Mouse (Mus musculus) forebrain, embryonic 12.5 days (tissue): ENCODE results near the gene Anapc16. TPM values are rescaled to one million over a fixed set of nuclear protein-coding genes. Genes with fewer than 3 reads are reported as not detected.

Experiments
- ATAC-seq: fragments of 200-750 bp; cut with Nextera tagmentation; 2 replicates; pipeline ENCODE4 v1.8.0; 2017; ENCODE audit warnings: moderate TSS enrichment; ENCODE audit not compliant: low FRiP score
- H3K27ac ChIP-seq: fragments of 300-500 bp; sonication (generic); 2 replicates; pipeline ENCODE4 v1.5.1; 2016; ENCODE audit warnings: mild to moderate bottlenecking
- H3K27me3 ChIP-seq: fragments of 300-500 bp; sonication (generic); 2 replicates; pipeline ENCODE4 v1.6.1; 2016; ENCODE audit warnings: mild to moderate bottlenecking
- H3K36me3 ChIP-seq: fragments of 300-500 bp; sonication (generic); replicated peaks from 2 replicates; pipeline ENCODE4 v1.6.1; 2016; ENCODE audit warnings: mild to moderate bottlenecking
- H3K4me1 ChIP-seq: fragments of 300-500 bp; sonication (generic); 2 replicates; pipeline ENCODE4 v1.6.1; 2016
- H3K4me2 ChIP-seq: fragments of 300-500 bp; sonication (generic); 2 replicates; pipeline ENCODE4 v1.6.1; 2016; ENCODE audit warnings: mild to moderate bottlenecking, moderate library complexity
- H3K4me3 ChIP-seq: fragments of 300-500 bp; sonication (generic); replicated peaks from 2 replicates; pipeline ENCODE4 v1.5.1; 2016; ENCODE audit warnings: mild to moderate bottlenecking
- H3K9ac ChIP-seq: fragments of 300-500 bp; sonication (generic); 2 replicates; pipeline ENCODE4 v1.6.1; 2016; ENCODE audit warnings: mild to moderate bottlenecking
- H3K9me3 ChIP-seq: fragments of 300-500 bp; sonication (generic); 2 replicates; pipeline ENCODE4 v1.6.1; 2016
- WGBS: fragments of 180-500 bp; shearing (Covaris S2); methylation state at CpG from one replicate; pipeline ENCODE4 v1.1.7; 2016; 5-methylcytosine and 5-hydroxymethylcytosine counted together
- polyA plus RNA-seq: library from polyadenylated mRNA; unstranded; fragments of >200 nt; fragmentation: Nextera tagmentation; extraction: Ambion mirVana; gene quantifications from 2 replicates; pipeline ENCODE4 v1.2.1, GENCODE M21; 2016

Gene Anapc16
- polyA plus RNA-seq, result 100 and 106 TPM in 2 replicates

- Histone ChIP-seq H3K9me3 (no peaks in the 10 kb centered on the region), H3K36me3 (peaks cover 12% of the 10 kb centered on the region), H3K4me1 (peaks cover 21% of the 10 kb centered on the region), H3K27ac (peak within 1 kb of the TSS; percentile 98), H3K9ac (peak within 1 kb of the TSS; percentile 68), H3K4me2 (peak within 1 kb of the TSS; percentile 73), H3K27me3 (no peaks in the 10 kb centered on the region), H3K4me3 (peak within 1 kb of the TSS; percentile 61)
- under 1% methylated on average over 51 of the region's 51 CpGs for WGBS
- ATAC-seq, result peak; percentile 98
Observed at GRCm38 (mm10) chr10:60002673-60003212, at the start of gene Anapc16, which contains the start of gene Ascc1. TSS of gene Anapc16 (minus strand) at chr10:60003135. TSS of gene Ascc1 (plus strand) at chr10:60002805.

GRCm38 (mm10) chr10:60050581-60050980 is 47.6 kb upstream of the Anapc16 start:
- Histone ChIP-seq H3K9ac (no peak overlapping the region), H3K4me1 (peaks cover 8% of the 10 kb centered on the region; the same call in 1 of the 2 replicates), H3K27me3 (no peaks in the 10 kb centered on the region), H3K27ac (no peak overlapping the region), H3K4me3 (no peak overlapping the region), H3K4me2 (no peak overlapping the region), H3K36me3 (no peaks in the 10 kb centered on the region), H3K9me3 (no peaks in the 10 kb centered on the region)
- ATAC-seq, result no peak
- 97% methylated on average over 10 of the region's 10 CpGs for WGBS

GRCm38 (mm10) chr10:60046696-60047095 is 43.8 kb upstream of the Anapc16 start:
- H3K4me1 ChIP-seq, result 0 out of 2 replicates have a peak, but pooled peaks cover 4% of the 10 kb centered on the region
- no peaks in the 10 kb centered on the region for H3K9me3 ChIP-seq
- no peak overlapping the region for H3K9ac ChIP-seq
- H3K4me3 ChIP-seq, result no peak overlapping the region
- H3K36me3 ChIP-seq, result no peaks in the 10 kb centered on the region
- no peak overlapping the region for H3K4me2 ChIP-seq
- no peaks in the 10 kb centered on the region for H3K27me3 ChIP-seq
- H3K27ac ChIP-seq, result no peak overlapping the region
- 19% methylated on average over 5 of the region's 5 CpGs for WGBS
- ATAC-seq, result no peak

- WGBS, result 89% methylated on average over 8 of the region's 8 CpGs
- no peak overlapping the region for H3K9ac ChIP-seq
- H3K9me3 ChIP-seq, result no peaks in the 10 kb centered on the region
- H3K27me3 ChIP-seq, result no peaks in the 10 kb centered on the region
- H3K4me2 ChIP-seq, result no peak overlapping the region
- no peak overlapping the region for H3K27ac ChIP-seq
- no peak overlapping the region for H3K4me3 ChIP-seq
- ATAC-seq, result no peak
- H3K36me3 ChIP-seq, result no peaks in the 10 kb centered on the region
- 0 out of 2 replicates have a peak, but pooled peaks cover 4% of the 10 kb centered on the region for H3K4me1 ChIP-seq
Observed at GRCm38 (mm10) chr10:60042350-60042922, 39.5 kb upstream of the Anapc16 start.

- Histone ChIP-seq H3K9me3 (no peaks in the 10 kb centered on the region), H3K36me3 (no peaks in the 10 kb centered on the region), H3K4me2 (no peak overlapping the region), H3K27ac (no peak overlapping the region), H3K4me1 (peaks cover 14% of the 10 kb centered on the region), H3K4me3 (no peak overlapping the region), H3K27me3 (no peaks in the 10 kb centered on the region), H3K9ac (no peak overlapping the region)
- no peak for ATAC-seq
- 84% methylated on average over 4 of the region's 4 CpGs for WGBS
Observed at GRCm38 (mm10) chr10:60035744-60036143, 32.8 kb upstream of the Anapc16 start.

- Histone ChIP-seq H3K9ac (no peak overlapping the region), H3K4me1 (peaks cover 14% of the 10 kb centered on the region), H3K9me3 (no peaks in the 10 kb centered on the region), H3K4me3 (no peak overlapping the region), H3K4me2 (no peak overlapping the region), H3K27ac (no peak overlapping the region), H3K27me3 (no peaks in the 10 kb centered on the region), H3K36me3 (no peaks in the 10 kb centered on the region)
- 85% methylated on average over 3 of the region's 3 CpGs for WGBS
- ATAC-seq, result no peak
Observed at GRCm38 (mm10) chr10:60034621-60035020, 31.7 kb upstream of the Anapc16 start.

- no peak overlapping the region for H3K9ac ChIP-seq
- no peak for ATAC-seq
- H3K4me3 ChIP-seq, result no peak overlapping the region
- no peaks in the 10 kb centered on the region for H3K27me3 ChIP-seq
- no peak overlapping the region for H3K4me2 ChIP-seq
- no peak overlapping the region for H3K27ac ChIP-seq
- 45% methylated on average over 5 of the region's 5 CpGs for WGBS
- no peaks in the 10 kb centered on the region for H3K9me3 ChIP-seq
- peaks cover 26% of the 10 kb centered on the region for H3K4me1 ChIP-seq
- no peaks in the 10 kb centered on the region for H3K36me3 ChIP-seq
Observed at GRCm38 (mm10) chr10:60033064-60033463, 30.1 kb upstream of the Anapc16 start.

- Histone ChIP-seq H3K4me2 (no peak overlapping the region), H3K4me3 (no peak overlapping the region), H3K9me3 (no peaks in the 10 kb centered on the region), H3K27me3 (no peaks in the 10 kb centered on the region), H3K9ac (no peak overlapping the region), H3K36me3 (no peaks in the 10 kb centered on the region), H3K4me1 (peaks cover 29% of the 10 kb centered on the region), H3K27ac (peak overlapping the region; percentile 69)
- no peak for ATAC-seq
- WGBS, result 57% methylated on average over 2 of the region's 2 CpGs
Observed at GRCm38 (mm10) chr10:60032622-60033021, 29.7 kb upstream of the Anapc16 start.

GRCm38 (mm10) chr10:60031985-60032384 is 29.1 kb upstream of the Anapc16 start:
- Histone ChIP-seq H3K4me1 (peaks cover 33% of the 10 kb centered on the region), H3K4me2 (no peak overlapping the region), H3K4me3 (no peak overlapping the region), H3K27ac (peak overlapping the region; percentile 69), H3K9ac (no peak overlapping the region), H3K27me3 (no peaks in the 10 kb centered on the region), H3K9me3 (no peaks in the 10 kb centered on the region), H3K36me3 (no peaks in the 10 kb centered on the region)
- ATAC-seq, result peak; percentile 33; the same call in 1 of the 2 replicates
- 54% methylated on average over 2 of the region's 2 CpGs for WGBS

GRCm38 (mm10) chr10:60031562-60031961 is 28.6 kb upstream of the Anapc16 start:
- no peaks in the 10 kb centered on the region for H3K9me3 ChIP-seq
- H3K4me3 ChIP-seq, result no peak overlapping the region
- peak overlapping the region; percentile 69; the same call in 1 of the 2 replicates for H3K27ac ChIP-seq
- no peaks in the 10 kb centered on the region for H3K27me3 ChIP-seq
- no peak overlapping the region for H3K9ac ChIP-seq
- H3K36me3 ChIP-seq, result no peaks in the 10 kb centered on the region
- WGBS, result 79% methylated on average over 8 of the region's 8 CpGs
- no peak overlapping the region for H3K4me2 ChIP-seq
- peaks cover 37% of the 10 kb centered on the region for H3K4me1 ChIP-seq
- no peak for ATAC-seq

GRCm38 (mm10) chr10:60029387-60029786 is 26.5 kb upstream of the Anapc16 start:
- Histone ChIP-seq H3K9ac (no peak overlapping the region), H3K9me3 (no peaks in the 10 kb centered on the region), H3K4me1 (peaks cover 40% of the 10 kb centered on the region), H3K4me2 (no peak overlapping the region), H3K27ac (no peak overlapping the region), H3K36me3 (no peaks in the 10 kb centered on the region), H3K27me3 (no peaks in the 10 kb centered on the region), H3K4me3 (no peak overlapping the region)
- WGBS, result 84% methylated on average over 4 of the region's 4 CpGs
- no peak for ATAC-seq

GRCm38 (mm10) chr10:60028979-60029378 is 26.0 kb upstream of the Anapc16 start:
- Histone ChIP-seq H3K4me2 (no peak overlapping the region), H3K27me3 (no peaks in the 10 kb centered on the region), H3K27ac (no peak overlapping the region), H3K9ac (no peak overlapping the region), H3K4me1 (peaks cover 40% of the 10 kb centered on the region), H3K4me3 (no peak overlapping the region), H3K36me3 (no peaks in the 10 kb centered on the region), H3K9me3 (no peaks in the 10 kb centered on the region)
- peak; percentile 25; the same call in 1 of the 2 replicates for ATAC-seq
- 54% methylated on average over 7 of the region's 7 CpGs for WGBS

GRCm38 (mm10) chr10:60028181-60028580 is 25.2 kb upstream of the Anapc16 start:
- H3K9ac ChIP-seq, result no peak overlapping the region
- no peaks in the 10 kb centered on the region for H3K9me3 ChIP-seq
- H3K4me2 ChIP-seq, result no peak overlapping the region
- ATAC-seq, result no peak
- H3K4me1 ChIP-seq, result peaks cover 40% of the 10 kb centered on the region
- H3K27me3 ChIP-seq, result no peaks in the 10 kb centered on the region
- H3K4me3 ChIP-seq, result no peak overlapping the region
- H3K36me3 ChIP-seq, result no peaks in the 10 kb centered on the region
- WGBS, result 82% methylated on average over 7 of the region's 7 CpGs
- H3K27ac ChIP-seq, result 0 out of 2 replicates have a peak overlapping the region, but pooled peaks have one; percentile 54
